Mouse (Mus musculus): ENCODE results near the gene Gon4l.
A peak's percentile ranks its signal among the peaks of the same experiment; 100 is the strongest.
"Not testable (repeated sequence)": the region's sequence is repeated elsewhere in the genome, so short reads cannot be mapped to it uniquely, and the experiment has no call there.

Gene Gon4l

DNA sequence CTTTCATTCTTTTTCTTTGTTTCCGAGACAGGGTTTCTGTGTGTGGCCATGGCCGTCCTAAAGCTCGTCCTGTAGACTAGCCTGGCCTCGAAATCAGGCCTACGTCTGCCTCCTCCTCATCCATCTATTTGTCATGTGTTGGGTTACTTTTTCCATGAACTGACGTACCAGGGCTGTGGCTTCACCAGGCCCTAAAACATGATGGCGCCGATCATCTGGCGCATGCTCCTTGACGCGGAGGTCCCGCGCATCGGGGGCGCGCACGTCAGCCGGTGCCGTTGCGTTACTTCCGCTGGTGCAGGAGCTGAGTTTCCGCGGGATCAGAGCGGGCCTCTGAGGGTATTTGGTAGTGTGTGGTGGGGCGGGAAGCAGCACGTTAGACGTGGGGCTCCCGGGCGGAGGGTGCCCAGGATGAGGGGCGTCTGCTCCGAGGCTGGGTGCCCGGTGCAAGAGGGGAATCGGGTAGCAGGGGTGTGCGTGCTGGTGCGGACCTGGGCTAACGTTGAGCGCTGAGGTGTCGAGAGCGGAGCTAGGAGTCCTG, at the start of gene Gon4l:
TSS of gene Gon4l (plus strand) at position 281 of the 541 bp plus-strand sequence.
- DNase-seq, result peak; percentile 46

DNA sequence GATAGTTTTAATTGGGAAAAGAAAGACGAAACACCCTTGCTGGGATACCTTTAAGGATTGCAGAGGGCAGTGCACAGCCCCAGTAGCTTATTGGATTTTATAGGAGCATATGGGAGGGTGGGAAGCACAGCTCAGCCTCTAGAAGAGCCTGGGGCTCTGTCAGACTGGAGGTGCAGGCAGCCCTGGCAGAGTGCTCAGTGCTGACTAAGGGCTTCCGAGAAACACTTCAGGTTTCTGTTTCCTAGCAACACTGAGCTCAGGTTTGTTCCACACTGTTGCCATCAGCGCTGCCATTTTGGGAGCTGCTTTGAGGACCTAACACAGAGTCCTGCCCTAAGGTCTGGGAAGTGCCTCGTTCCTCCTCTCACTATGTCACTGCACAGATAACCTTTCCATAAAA, 48.7 kb upstream of the Gon4l start:
- not testable (repeated sequence) for DNase-seq

DNA sequence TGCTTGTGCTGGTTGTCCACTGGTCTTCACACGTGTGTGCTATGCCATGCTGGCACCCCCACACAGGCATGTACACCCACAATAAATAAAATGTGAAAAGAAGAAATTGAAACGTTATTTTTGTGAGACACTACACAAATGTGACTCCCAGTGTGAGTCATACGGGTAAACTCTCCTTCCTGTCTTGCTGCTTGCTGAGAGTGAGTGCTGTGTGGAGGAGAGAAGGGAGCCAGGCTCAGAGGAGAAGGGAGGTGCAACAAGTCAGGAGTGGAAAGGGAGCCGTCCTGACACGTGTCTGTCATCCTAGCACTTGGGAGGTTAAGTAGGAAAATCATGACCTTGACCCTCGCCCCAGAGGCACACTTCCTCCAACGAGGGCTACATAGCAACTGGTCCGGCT, 48.2 kb upstream of the Gon4l start:
- DNase-seq, result not testable (repeated sequence)

DNA sequence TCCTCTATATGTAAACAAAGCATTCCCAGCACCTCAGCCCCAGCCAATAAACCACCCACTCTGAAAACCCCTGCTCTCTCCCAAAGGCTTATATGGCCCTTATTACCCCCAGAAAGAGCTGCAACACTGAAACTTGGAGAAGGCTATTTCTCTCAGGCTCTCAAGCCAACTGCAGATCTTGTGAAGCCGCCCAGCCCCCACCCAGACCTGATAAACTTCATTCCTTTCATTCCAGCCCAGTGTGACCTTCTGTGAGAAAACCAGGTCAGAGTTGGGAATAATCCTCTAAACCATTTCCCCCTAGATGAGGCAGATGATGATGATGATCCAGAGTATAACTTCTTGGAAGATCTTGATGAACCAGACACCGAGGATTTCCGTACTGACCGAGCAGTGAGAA, 47.0 kb upstream of the Gon4l start:
- not testable (repeated sequence) for DNase-seq

DNA sequence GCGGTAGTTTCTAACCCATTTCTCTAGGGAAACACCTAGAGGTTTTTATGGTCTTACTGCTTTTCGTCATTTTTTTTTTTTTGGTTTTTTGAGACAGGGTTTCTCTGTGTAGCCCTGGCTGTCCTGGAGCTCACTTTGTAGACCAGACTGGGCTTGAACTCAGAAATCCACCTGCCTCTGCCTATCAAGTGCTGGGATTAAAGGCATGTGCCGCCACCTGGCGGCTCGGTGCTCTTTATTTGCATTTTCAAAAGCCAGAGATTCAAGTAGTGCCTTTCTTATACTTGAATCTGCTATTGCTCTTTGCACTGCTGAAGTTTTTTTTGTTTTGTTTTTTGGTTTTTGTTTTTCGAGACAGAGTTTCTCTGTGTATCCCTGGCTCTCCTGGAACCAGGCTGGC, 37.5 kb upstream of the Gon4l start:
- not testable (repeated sequence) for DNase-seq

DNA sequence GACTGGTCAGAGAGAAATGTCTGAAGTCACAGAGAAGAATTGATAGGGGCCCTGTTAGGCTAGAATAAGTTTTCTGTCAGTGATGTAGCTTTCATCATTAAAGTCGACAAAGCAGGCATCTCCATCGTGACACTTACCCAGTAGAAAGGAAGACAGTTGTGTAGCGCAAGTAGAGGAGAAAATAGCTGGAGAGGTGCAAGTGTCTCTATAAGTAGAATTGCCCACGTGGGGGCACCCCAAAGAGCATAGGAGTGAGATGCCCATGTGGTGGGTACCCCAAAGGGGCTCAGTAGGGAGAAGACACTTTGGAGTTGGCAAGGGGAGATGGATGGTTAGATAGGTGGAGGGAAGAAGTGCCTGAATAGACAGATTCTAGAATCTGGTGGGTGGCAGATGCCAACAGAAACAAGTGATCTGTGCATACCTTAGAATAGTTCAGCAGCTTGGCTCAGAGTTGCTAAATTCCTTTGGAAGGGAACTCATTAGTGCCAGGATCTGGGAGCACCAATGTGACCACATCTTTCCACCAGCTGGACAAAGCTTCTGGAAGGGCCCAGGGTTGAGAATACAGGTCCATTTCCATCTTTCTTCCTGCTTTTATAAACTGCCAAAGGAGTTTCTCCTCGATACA, 31.0 kb upstream of the Gon4l start:
- DNase-seq, result no peak

DNA sequence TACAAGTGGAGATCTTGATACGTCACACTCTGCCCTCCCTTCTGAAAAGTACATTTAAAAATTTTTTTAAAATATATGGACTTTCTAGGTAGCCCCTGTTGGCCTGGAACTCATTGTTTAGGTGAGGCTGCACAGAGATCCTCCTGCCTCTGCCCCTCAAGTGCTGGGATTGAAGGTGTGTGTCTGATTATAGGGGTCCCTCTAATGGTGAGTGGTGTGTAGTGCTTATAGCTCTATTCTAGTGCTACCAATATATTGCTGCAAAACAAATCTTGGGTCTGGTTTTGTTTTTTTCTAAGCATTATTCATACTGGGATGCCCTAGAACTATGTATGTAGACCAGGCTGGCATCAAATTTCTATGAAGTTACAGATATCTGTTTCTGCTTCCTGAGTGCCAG, 9.3 kb upstream of the Gon4l start:
- DNase-seq, result peak; percentile 9

DNA sequence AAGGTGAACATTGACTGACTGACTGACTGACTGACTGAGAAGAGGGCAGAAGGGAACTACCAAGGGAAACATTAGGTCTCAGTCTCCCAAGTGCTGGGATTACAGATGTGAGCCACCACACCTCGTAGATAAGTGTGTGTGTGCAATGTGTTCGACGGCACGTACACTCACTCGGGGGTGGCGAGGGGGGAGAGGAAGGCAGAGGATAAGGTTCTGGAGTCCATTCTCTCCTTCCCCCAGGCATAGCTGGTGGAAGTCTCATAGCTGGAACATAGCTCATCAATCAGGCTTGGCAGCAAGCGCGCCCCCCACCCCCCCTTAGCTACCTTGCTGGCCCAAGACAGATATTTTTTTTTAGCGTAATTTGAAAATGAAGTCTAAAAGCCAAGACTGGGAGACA, 7.8 kb upstream of the Gon4l start:
- no peak for DNase-seq

DNA sequence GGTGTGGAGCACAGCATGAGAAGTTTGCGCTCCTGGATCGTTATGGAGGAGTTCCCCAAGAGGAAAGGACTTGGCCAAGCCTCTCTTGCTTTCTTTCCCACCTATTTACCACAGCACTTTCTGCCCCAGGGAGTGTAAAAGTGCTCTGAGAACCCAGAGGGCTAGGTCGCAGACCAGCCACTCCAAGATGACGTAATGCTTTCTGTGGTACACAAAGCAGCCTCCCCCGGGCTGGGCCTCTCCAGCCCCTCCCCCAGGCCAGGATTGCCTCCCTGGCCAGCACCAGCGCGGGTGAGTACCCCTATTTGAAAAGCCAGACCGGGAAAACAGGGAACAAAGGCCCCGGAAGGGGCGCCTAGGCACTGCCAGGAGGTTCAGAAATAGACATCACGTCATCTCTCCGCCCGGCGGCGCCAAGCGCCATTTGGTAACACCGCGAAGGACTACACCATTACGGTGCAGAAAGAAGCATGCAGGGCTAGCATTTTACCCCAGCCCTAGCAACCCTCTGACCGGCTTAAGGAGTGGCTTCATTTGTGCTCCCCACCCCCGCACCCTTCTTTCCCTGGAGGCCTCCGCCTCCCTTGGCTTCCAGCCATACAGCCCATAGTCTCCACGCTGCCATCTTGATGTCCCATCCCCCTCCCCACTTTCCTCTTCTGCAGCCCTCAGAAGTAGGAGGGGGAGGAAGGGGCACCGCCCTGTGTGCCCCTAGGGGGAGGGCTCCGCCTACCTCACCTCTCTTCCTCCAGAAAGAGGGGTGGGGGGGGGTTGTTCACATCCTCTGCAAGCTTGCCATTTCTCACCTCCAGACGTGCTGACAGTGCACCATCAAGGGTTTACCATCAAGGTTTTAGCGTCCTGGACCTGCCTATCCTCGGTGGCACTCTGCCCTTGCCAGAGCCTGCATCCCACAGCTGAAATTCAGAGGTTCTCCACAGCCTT, 3.6 kb upstream of the Gon4l start:
- DNase-seq, result peak; percentile 82

DNA sequence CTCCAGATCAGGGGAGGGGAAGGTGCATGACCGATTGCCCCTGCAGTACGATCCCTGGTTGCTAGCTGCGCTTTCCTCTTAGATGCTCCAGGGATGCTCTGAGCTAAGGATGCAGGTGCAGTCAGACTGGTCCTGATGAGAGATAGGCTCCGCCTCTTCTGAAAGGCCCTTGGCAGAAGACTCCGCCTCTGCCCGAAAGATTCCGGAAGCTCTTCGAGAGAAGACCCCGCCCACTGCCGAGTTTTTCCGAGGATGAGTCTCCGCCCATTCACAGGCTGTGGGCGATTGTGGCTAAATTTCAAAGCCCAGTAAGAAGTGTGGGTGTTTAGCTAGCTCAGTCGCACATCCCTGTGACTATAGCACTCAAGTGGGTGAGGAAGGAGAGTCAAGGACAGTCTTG, 2.6 kb upstream of the Gon4l start:
- peak; percentile 67 for DNase-seq

DNA sequence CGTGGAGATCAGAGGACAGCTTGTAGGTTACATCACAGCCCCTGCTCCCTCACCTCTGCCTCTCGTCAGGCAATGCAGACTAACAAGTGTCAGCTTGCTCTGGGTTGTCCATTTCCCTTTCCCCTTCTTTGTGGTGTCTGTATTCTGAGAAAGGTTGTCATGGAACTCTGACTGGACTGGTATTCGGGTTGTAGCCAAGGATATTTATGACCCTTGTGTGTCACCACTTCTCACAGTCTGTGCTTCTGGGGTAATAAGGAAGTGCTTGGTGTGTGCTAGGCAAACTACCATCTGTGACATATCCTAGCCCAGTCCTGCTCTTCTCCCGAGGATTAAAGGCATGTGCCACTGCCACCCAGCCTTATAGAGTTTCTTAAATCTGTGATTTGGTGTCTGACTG, 14.1 kb downstream of the Gon4l start:
- DNase-seq, result no peak

DNA sequence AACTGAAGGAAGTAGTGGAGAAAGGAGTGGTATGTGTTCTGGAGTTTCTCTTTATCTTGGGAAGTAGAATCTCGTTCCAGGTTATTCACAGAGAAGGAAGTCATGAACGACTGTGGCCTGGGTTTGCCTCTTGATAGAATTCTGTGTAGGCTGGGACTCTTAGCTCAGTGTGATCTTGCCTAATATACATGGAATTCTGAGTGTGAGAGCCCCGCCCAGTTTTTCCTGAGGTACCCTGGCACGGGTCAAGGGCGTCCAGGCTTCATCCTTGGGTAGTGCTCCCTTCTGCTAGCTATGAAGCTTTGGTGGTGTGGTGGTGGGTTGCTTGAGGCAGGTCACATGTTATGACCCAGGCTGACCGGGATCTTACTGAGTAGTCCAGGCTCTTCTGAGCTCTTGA, 20.8 kb downstream of the Gon4l start:
- DNase-seq, result peak; percentile 17

DNA sequence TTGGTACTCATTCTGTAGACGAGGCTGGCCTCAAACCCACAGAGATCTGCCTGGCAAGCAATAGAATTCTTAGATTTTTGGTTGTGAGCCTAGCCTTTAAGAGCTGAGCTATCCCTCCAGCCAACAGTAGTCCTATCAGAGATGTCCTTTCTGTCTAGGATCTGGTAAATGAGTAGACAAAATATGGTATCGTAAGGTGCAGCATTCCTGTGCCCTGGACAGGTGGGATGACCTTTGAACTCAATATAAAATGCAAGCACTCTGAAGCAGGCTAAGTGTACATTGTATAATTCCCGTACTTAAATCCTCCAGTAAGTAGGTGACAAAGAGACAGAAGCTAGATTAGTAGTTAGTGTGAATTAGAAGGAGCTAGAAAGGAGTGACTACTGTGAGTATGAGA, 27.1 kb downstream of the Gon4l start:
- no peak for DNase-seq

DNA sequence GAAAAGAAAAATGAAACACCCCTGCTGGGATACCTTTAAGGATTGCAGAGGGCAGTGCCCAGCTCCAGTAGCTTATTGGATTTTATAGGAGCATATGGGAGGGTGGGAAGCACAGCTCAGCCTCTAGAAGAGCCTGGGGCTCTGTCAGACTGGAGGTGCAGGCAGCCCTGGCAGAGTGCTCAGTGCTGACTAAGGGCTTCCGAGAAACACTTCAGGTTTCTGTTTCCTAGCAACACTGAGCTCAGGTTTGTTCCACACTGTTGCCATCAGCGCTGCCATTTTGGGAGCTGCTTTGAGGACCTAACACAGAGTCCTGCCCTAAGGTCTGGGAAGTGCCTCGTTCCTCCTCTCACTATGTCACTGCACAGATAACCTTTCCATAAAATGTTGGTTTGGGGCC, 31.7 kb downstream of the Gon4l start:
- not testable (repeated sequence) for DNase-seq

DNA sequence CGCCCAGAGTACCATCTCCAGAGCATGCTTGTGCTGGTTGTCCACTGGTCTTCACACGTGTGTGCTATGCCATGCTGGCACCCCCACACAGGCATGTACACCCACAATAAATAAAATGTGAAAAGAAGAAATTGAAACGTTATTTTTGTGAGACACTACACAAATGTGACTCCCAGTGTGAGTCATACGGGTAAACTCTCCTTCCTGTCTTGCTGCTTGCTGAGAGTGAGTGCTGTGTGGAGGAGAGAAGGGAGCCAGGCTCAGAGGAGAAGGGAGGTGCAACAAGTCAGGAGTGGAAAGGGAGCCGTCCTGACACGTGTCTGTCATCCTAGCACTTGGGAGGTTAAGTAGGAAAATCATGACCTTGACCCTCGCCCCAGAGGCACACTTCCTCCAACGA, 32.1 kb downstream of the Gon4l start:
- DNase-seq, result not testable (repeated sequence)

DNA sequence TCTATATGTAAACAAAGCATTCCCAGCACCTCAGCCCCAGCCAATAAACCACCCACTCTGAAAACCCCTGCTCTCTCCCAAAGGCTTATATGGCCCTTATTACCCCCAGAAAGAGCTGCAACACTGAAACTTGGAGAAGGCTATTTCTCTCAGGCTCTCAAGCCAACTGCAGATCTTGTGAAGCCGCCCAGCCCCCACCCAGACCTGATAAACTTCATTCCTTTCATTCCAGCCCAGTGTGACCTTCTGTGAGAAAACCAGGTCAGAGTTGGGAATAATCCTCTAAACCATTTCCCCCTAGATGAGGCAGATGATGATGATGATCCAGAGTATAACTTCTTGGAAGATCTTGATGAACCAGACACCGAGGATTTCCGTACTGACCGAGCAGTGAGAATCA, 33.4 kb downstream of the Gon4l start:
- DNase-seq, result not testable (repeated sequence)

DNA sequence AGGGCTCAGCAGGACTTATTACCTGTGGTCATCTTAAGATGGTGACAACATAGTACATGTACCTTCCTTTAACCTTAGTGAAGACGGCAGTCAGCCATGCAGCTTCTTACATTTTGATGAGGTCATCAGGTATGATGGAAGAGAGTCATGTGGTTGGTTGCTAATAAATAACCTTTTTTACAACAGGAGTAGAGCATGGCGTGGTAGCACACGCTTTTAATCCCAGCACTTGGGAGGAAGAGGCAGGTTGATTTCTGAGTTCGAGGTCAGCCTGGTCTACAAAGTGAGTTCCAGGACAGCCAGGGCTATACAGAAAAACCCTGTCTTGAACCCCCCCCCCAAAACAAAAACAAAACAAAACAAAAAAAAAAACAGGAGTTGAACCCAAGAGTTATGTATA, 47.5 kb downstream of the Gon4l start:
- not testable (repeated sequence) for DNase-seq

DNA sequence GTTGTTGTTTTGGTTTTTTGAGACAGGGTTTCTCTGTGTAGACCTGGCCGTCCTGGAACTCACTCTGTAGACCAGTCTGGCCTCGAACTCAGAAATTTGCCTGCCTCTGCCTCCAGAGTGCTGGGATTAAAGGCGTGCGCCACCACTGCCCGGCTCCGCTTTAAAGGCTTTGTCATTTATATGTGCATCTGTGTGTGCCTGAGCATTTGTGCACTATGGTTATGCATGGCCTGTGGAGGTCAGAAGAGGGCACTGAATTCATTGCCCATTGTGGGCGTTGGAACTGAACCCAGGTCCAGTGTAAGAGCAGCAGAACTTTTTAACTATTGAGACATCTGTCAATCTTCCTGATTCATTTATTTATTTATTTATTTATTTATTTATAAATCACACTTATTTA, 58.0 kb downstream of the Gon4l start:
- not testable (repeated sequence) for DNase-seq

DNA sequence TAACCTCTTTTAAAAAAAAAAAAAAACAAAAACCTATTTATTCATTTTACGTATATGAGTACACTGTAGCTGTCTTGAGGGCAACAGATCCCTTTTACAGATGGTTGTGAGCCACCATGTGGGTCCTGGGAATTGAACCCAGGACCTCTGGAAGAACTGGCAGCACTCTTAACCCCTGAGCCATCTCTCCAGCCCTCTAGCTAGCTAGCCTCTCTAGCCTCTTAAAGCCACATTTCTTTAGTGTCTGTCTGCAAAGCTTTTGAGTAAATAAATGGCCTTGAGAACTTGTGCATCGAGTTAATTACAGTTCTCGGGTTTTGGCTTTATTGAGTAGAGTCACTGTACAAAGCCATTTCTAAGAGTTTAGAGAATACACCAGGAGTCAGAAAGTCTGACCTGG, 69.8 kb downstream of the Gon4l start:
- no peak for DNase-seq

DNA sequence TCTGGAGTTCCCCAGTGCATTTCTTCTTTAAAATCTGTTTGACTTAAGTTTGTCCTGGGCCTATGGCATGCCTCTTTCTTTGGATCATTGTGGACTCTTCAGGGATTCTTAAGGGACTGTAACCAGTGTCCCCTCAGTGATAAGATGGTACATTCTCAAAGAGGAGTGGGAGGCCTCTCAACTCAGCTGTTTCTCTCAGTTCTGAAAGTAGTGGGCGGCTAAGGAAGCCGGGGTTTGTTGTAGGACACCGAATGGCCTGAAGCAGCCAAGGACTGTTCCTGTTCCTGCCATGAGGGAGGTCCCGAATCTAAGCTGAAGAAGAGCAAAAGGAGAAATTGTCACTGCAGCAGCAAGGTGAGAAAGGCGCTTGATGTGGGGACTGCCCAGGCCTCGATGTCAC, 70.2 kb downstream of the Gon4l start:
- no peak for DNase-seq

DNA sequence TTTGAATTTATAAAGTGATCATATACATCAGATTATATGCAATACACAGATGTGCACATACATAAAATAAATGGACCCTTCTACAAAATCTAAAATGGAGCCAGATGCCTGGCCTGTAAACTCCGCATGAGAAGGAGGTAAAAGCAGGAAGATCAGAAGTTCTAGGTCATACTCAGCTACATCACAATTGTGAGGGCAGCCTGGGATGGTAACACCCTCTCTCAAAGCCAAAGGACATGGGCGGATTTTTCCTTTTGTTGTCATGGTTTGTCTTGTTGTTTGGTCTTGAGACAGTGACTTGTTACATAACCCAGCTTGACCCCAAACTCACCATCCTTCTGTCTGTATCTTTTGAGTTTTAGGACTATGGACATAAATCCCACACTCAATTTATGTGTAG, 70.7 kb downstream of the Gon4l start:
- no peak for DNase-seq

DNA sequence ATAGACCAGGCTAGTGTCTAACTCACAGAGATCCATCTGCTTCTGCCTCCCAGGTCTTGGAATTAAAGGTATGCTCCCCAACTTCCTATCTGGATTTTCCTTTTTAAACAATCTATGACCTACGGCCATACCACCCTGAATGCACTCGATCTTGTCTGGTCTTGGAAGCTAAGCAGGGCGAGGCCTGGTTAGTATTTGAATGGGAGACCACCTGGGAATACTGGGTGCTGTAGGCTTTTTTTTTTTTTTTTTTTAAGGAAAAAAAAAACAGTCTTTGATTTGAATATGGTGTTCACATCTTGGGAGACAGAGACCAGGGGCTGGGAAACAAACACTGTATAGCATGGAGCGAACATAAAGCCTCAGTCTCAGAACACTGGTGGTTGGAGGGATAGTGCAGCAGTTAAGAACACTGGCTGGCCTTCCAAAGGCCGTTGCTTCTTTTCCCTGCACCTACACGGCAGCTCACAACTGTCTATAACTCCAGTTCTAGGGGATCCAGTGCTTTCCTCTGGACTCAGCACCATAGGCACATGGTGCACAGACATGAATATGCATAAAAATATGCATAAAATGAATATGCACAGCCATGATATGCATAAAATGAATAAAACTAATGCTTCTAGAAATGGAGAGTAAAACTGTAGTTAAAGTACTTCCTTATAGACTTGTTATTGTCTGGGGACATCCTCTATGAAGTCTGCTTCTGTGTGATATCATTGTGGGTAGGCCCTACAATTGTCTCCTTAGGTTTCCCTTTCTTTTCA, 71.5 kb downstream of the Gon4l start:
- no peak for DNase-seq

DNA sequence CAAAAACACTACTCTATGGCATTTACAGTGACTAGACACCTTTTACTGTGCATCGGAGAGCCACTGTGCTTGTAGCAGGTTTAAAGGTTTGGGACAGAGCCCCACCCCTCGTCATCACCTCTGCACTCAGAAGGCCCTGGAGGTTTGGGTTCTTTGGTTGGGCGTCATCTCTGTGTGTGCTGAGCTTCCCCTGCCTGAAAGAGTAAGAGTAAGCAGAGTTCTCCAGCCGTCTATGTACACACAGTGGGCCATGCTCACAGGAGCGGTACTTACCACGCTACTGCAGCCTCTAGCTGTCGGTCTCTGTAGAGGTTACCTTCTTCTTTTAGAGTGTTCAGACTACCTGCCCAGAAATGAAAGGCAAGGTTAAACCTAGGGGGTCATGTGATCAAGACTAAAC, 77.6 kb downstream of the Gon4l start:
- no peak for DNase-seq

Data from lung, postnatal 10 days (tissue).